Mouse (Mus musculus) heart, adult 11 months (tissue): ENCODE results near the gene Pla2g15.
"Not testable (repeated sequence)": the region's sequence is repeated elsewhere in the genome, so short reads cannot be mapped to it uniquely, and the experiment has no call there.

Source experiments
- DNase-seq: peaks from one replicate; pipeline ENCODE4 v3.0.0; 2022

Pla2g15 gene

DNA sequence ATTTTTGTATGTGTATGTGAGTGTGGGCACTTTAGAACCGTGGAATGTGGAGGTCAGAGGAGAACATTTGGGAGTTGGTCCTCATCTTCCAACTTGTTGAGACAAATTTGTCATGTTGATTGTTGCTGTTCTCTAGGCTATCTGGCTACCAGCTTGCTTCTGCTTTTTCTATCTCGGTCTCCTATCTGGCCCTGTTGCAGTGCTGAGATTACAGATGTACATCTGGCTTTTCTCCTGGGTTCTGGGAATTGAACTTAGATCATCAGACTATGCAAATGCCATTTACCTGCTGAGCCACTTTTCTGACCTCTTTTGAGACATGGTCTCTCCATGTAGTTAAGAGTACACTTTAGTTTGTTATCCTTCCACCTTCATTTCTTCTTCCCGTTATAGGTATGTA, 23.4 kb downstream of the Pla2g15 start:
- no peak for DNase-seq

DNA sequence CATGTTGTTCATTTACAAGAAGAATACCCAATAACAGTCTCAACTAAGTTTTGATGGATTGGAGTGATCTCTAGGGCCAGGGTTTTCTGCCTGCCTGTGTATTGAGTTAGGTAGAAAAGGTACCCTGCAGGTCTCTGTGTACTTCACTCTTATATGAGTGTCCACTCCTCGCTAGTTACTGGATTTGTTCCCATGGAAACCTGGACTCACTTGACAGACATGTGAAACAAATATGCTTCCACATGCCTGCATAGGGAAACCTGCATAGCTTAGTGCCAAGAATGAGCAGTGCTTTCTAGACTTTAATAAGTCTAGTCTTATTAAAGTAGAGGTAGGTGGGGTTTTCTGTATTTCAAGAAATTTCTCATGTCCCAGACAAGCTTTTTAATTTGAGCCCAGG, 26.7 kb downstream of the Pla2g15 start:
- no peak for DNase-seq

DNA sequence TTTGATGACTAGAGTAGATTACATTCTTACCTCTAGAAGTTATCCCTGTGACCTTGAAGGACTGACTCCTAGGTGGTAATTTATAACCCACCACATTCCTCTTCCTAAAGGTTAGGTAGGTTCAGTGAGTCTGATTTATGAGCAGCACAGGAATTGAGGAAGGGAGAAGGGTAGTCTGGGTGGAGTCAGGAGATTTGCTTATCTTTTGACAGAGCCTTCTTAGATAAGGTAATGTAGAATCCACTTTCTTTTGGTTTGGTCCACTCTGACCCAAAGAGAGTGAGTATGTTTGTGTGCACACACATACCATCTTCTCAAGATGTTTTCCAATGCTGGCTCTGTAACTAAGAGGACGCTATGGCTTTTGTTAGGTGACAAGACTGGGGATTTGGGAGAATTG, 27.4 kb downstream of the Pla2g15 start:
- DNase-seq: no peak

DNA sequence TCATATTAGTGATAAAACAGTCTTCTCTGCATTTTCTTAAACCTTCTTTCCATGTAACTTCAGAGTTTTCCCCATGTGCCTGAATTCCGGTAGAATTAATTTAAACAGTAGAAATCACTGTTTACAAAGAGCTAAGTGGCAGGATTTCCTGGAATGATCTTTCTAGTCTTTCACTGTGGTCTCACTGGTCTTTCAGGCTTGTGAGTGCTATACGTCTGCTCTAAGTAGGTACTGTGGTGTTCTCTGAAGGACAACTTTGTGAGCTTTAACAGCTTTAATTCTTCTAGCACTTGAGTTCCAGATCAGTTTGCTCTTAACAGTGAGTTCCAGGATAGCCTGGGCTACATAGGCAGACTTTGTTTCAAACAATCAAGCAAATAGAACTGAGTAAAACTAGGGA, 28.2 kb downstream of the Pla2g15 start:
- no peak for DNase-seq

DNA sequence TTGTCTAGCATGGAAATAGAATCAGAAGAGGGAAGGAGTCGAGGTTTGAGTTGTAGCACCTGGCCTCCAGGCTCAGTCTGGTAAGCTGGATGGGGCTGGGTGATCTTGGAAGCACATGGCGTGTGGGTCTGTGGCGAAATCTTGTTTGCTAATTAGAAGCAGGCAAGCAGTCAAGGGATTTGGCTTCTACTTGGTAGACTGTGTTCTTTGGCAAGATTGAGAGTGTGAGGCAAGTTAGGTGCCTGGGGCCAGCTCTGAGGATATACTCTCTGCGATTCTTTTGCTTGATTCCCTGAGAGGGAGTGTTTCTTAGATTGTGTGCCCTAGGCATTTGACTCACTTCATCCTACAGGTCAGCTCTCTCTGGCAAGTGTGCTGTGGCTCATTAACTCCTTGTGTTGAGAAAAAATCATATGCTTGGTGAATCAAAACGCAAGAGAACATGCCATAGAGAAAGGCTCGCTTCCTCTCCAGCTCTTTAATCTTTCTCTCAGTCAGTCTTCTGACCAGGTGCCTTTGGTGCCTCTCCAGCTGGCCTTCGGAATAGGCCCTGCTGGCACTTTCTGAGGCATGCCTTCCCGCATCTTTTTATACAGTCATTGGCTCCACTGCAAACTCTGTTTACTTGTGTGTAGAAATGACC, 35.5 kb downstream of the Pla2g15 start:
- peak; percentile 98 for DNase-seq

DNA sequence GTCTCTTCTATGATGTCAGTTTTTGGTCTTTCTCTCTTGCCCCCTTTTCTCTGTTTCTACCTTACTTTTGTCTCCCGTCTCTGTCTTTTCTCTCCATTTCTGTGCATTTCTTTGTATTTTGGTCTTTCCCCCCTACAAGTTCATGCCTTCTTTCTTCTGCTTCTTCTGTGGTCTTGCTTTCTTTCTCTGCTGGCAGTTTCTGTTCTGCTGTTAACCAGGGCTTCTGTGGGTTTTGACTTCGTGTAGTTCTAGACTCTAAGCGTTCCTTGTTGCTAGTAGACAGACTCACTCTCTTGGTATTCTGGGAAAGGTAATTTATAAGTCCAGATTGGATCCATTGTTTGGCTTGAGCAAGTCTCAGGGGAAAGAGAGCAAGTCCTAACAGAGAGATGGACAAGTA, 36.2 kb downstream of the Pla2g15 start:
- no peak for DNase-seq

DNA sequence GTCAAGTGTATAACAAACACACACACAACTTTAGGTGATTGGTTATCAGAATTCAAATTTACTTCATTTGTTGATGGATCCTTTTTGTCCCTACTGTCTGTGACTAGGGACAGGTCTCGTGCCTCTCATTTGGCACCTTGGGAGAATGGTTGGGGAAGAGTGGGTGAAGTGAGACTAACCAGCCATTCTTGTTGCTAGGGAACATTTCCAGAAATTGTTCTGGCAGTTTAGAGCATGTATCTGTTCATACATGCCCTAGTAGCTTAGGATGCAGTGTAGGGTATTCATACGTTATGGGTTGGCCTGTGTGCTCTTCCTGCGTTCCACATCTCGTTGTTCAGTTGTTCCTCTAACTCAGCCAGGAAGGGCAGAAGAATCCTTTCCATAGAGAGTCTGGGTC, 39.0 kb downstream of the Pla2g15 start:
- DNase-seq: no peak

DNA sequence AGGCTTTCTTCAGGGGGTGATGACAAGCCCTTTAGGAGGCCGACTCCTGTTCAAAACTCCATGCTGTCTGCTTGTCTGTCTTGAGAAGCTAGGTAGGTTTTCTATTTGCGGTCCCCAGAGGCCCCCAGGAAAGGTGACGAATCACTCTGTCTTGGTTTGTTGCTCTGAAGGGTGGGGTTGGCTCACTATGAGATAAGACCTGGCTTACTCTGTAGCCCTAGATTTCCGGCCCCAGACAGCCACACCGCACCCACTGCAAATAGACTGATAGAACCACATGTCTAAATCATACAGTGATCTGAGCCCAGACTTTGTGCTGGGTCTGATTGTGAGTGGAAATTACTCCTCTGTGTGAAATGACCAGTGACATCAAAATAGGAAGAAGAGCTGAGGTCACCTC, 41.4 kb downstream of the Pla2g15 start:
- DNase-seq: no peak

DNA sequence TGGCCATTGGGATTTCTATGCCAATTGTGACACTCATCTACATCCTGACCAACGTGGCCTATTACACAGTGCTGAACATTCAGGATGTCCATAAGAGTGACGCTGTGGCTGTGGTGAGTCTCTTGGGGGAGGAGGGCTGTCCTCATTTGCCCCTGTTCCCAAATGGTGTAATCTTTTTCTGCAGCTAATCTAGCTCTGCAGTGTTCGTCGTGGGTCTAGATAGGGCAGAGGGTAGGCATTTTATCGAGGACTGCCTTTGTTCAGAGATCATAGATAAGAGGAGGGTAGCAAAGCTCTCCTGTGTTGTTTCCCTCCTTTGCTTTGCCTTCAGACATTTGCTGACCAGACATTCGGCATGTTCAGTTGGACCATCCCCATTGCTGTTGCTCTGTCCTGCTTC, 43.0 kb downstream of the Pla2g15 start:
- DNase-seq: no peak

DNA sequence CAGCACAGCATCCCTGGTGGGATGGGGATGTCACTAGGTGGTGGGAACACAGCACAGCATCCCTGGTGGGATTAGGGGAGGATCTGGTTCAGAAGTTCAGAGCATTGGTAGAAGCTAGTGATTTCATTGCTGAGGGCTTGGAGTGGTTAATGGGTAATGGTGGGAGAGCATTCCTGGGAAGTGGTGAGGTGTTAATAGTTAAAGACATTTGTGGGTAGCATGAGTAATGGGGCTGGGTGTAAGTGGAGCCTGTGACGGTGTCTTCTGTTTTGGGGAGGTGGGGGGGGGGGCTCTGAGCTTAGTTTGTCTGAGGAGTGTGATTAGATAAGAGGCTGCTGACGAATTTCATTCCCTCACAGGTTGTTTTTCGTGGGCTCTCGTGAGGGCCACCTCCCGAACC, 43.9 kb downstream of the Pla2g15 start:
- no peak for DNase-seq

DNA sequence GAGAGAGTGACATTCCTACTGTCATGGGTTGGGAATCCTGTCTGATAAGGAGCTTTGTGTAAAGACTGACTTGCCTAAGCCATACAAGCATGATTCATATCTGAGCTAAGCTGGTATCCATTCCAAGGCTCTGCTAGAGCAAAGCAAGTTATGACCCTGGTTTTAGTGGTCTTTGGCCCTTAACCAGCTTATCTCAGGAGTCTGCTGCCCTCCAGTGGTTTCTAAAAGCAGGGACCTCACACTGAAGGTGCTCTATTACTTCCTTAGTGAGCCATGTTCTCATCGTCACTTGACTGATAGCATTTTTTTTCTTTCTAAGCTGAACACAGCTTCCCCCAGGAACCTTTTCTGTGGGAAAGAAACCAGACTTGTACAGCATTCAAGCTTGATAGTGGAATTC, 48.5 kb downstream of the Pla2g15 start:
- no peak for DNase-seq

DNA sequence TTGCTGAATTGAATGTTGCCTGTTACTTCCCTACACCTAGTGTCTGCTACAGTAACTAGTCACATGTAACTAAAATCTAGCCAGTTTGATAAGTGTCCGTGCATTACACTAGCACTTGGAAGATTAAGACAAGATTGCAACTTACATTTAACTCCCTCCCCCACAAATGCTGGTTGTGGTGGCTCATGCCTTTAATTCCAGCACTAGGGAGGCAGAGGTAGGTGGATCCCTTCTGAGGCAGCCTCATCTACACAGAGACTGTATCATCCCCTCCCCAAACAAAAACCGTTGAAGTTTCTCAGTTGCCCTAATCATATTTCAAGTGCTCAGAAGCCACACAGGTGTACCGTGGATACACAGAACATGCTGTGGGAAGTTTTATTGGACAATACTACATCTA, 49.4 kb downstream of the Pla2g15 start:
- not testable (repeated sequence) for DNase-seq

DNA sequence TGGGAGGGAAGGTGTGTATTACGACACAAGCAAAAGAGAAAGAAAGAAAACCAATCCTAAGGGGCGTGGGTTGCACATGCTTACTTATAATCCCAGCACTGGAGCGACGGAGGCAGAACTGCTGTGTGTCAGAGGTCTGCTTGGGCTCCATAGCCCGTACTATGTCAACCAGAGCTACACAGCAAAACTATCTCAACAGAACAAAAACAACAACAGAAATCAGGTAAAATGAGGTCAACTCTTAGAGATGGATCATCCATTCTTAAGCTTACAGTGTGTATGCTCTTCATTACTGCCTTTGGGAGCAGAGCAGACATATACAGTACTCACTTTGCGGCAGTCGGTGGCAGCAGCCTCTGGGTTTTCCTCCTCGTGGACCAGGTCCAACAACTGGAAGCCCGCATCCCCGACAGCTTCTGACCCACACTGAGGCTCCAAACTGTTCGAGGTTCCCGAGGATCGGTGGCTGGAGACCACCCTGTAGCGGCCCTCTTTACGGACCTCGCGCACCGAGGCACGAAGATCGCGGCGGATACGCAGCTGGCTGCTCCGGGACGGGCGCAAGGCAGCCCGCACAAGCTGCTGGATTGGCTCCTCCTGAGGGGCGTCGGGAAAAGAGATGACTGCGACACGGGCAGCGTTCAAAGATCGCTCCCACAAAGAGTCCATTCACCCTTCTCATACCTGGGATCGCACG, 60.0 kb downstream of the Pla2g15 start:
- no peak for DNase-seq

DNA sequence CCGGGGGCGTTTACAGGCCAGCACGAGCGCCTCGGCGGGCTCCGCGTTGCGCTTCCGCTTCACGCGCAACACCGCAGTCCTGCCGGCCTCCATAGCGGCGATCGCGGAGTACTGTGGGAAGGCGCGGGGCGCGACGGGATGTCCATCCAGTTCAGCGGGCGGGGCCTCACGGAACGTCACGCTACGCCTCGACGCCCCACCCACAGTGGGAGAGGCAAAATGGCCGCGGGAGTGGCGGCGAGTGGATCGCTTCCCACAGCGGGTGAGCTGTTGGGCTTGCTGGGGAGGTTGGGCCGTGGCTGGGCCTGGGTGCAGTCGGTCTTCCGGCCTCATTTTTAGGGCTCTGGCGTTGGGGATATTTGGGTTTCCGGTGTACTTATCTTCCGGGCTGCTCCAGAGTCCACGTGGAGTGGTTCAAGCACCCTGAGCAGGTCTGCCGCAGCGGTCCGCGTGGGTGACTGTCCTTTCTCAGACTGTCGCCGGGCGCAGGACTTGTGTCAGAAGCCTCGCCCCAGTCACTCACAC, 60.7 kb downstream of the Pla2g15 start, which contains the start of the genes Slc7a6os and Prmt7:
Gene Slc7a6os, minus strand, starts transcription at position 115 of the 525 bp plus-strand sequence.
Gene Prmt7, plus strand, starts transcription at position 116 of the 525 bp plus-strand sequence.
- DNase-seq: peak; percentile 99

DNA sequence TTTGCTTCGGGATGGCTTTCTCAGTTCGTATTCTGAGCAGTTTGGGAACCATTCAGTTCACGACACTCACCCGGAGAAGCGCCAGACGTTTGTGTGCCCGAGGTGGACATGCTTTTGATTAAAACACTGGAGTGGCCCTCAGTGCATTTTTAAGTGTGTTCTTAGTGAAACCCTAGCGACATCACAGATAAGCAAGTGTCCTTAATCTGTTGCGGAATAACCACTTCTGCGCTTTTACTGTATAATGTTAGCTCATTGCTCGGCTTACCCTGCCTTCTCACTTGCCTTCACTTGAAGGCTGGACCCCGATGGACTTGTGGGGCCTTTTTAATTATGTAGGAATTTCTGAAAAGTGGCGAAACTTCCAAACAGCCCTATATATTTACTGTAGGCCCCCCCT, 61.2 kb downstream of the Pla2g15 start:
- DNase-seq: no peak

DNA sequence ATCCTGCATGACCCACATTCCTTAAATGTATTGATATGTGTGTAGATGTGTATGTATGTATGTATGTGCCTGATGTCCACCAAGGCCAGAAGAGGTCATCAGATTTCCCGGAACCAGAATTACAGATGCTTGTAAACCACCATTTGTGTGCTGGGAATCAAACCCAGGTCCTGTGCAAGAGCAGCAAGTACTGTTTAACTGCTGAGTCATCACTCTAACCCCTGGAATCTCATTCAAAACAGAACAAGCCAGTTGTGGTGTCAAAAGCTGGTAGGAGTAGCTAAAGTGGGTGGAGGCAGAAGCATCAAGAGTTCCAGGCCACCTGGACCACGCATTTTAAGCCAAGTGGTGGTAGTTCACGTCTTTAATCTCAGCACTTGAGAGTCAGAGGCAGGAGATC, 63.8 kb downstream of the Pla2g15 start:
- DNase-seq: no peak
